Comparison of ENCODE assay signal across 21 mouse cellular contexts in genomic region chr19:41600647-41601046, GRCm38 (mm10). TPM values are rescaled to one million over a fixed set of nuclear protein-coding genes. Genes with fewer than 3 reads are reported as not detected.
A peak's percentile ranks its signal among the peaks of the same experiment; 100 is the strongest.
DNase-seq lines count a peak whose midpoint lies in the region; ATAC-seq and TF ChIP-seq lines count a peak whose summit lies in the region.
"Had no signal": no experiment of that assay in that cellular context is flagged by ENCODE, and none has a peak within 500 bp of the region (broad histone marks: within the 10 kb centered on the region; RNA-seq: fewer than 3 reads in every experiment).

No protein-coding gene starts in this region.

- no peak for TF ChIP-seq POLR2A in ES-Bruce4 (IDR thresholded peaks at IDR 0.05; ENCODE audit: insufficient read depth, low read length)

- no peak for TF ChIP-seq CTCF in ES-Bruce4 (IDR thresholded peaks at IDR 0.05; ENCODE audit: low read depth, low read length)

- TF ChIP-seq EP300 in ES-Bruce4 (IDR thresholded peaks at IDR 0.05; ENCODE audit: insufficient read depth, low read depth, low read length): no peak

- no peak overlapping the region for H3K4me3 ChIP-seq in embryonic facial prominence, embryonic 11.5 days (ENCODE audit: low read depth, low read length)
- no peak overlapping the region for H3K4me3 ChIP-seq in embryonic facial prominence, embryonic 10.5 days
- H3K4me3 ChIP-seq in kidney, embryonic 15.5 days (replicated peaks): no peak overlapping the region
- peak overlapping the region; percentile 48 for H3K4me3 ChIP-seq in ES-Bruce4 (ENCODE audit: low read depth, low read length)
- H3K4me3 ChIP-seq: forebrain, embryonic 13.5 days; heart, embryonic 15.5 days; hindbrain, embryonic 15.5 days; left cerebral cortex, adult 2 months; limb, embryonic 12.5 days; liver, embryonic 12.5 days; myocyte had no signal

- ATAC-seq in embryonic facial prominence, embryonic 11.5 days (replicated peaks; ENCODE audit: insufficient number of reproducible peaks, low FRiP score, low TSS enrichment, low read depth): 0 out of 2 replicates have a peak, but pooled peaks have one; percentile 16
- ATAC-seq in kidney, embryonic 15.5 days (replicated peaks; ENCODE audit: low FRiP score): peak; percentile 52; the same call in 1 of the 2 replicates
- peak; percentile 24 to 37; a peak in 3 of 4 replicates for ATAC-seq in hematopoietic stem cell, adult 5-6 weeks (replicated peaks in 1 of 2; ENCODE audit: insufficient read depth in 1 of 2, low FRiP score in 2 of 2, low TSS enrichment in 1 of 2, low read depth in 1 of 2, poor library complexity in 2 of 2, severe bottlenecking in 2 of 2)
- ATAC-seq: forebrain, embryonic 13.5 days; liver, embryonic 12.5 days had no signal

- no peaks in the 10 kb centered on the region for H3K4me1 ChIP-seq in embryonic facial prominence, embryonic 11.5 days (ENCODE audit: control insufficient read depth, insufficient read depth, low read length)
- H3K4me1 ChIP-seq in embryonic facial prominence, embryonic 10.5 days: peaks cover 10% of the 10 kb centered on the region
- H3K4me1 ChIP-seq in kidney, embryonic 15.5 days: peaks cover 6% of the 10 kb centered on the region
- H3K4me1 ChIP-seq in ES-Bruce4 (ENCODE audit: control insufficient read depth, insufficient read depth, low read length): no peaks in the 10 kb centered on the region
- H3K4me1 ChIP-seq: forebrain, embryonic 13.5 days; hindbrain, embryonic 15.5 days; limb, embryonic 12.5 days; liver, embryonic 12.5 days had no signal

- H3K36me3 ChIP-seq in embryonic facial prominence, embryonic 11.5 days (replicated peaks; ENCODE audit: control insufficient read depth, insufficient read depth, low read depth, low read length): no peaks in the 10 kb centered on the region
- no peaks in the 10 kb centered on the region for H3K36me3 ChIP-seq in embryonic facial prominence, embryonic 10.5 days (replicated peaks)
- no peaks in the 10 kb centered on the region for H3K36me3 ChIP-seq in kidney, embryonic 15.5 days
- no peaks in the 10 kb centered on the region for H3K36me3 ChIP-seq in ES-Bruce4 (ENCODE audit: control insufficient read depth, insufficient read depth, low read length, poor library complexity, severe bottlenecking)
- H3K36me3 ChIP-seq: heart, embryonic 15.5 days; limb, embryonic 12.5 days; liver, embryonic 12.5 days had no signal

- no peak for DNase-seq in embryonic facial prominence, embryonic 11.5 days (ENCODE audit: low spot score)
- no peak for DNase-seq in embryonic facial prominence, embryonic 10.5 days (ENCODE audit: low spot score)
- DNase-seq in kidney, postnatal 14 days: no peak
- no peak for DNase-seq in adrenal gland, adult 2 months
- no peak for DNase-seq in cerebellum, adult 11 months
- DNase-seq: cerebellum, postnatal 14 days; gastrocnemius, postnatal 14 days; kidney, adult 11 months; kidney, postnatal 10 days; layer of hippocampus, adult 9-11 months; lung, adult 2 months had no signal

- H3K4me2 ChIP-seq in embryonic facial prominence, embryonic 11.5 days (ENCODE audit: low read depth, low read length): no peak overlapping the region
- no peak overlapping the region for H3K4me2 ChIP-seq in kidney, embryonic 15.5 days
- H3K4me2 ChIP-seq: forebrain, embryonic 13.5 days; heart, embryonic 15.5 days; hindbrain, embryonic 15.5 days; limb, embryonic 12.5 days; liver, embryonic 12.5 days had no signal

- 33% methylated on average over 11 of the region's 11 CpGs for WGBS in embryonic facial prominence, embryonic 11.5 days
- WGBS in embryonic facial prominence, embryonic 10.5 days: 37% methylated on average over 11 of the region's 11 CpGs
- 51% methylated on average over 11 of the region's 11 CpGs for WGBS in kidney, embryonic 15.5 days

- no peak overlapping the region for H3K9ac ChIP-seq in embryonic facial prominence, embryonic 11.5 days (replicated peaks; ENCODE audit: low read length)
- no peak overlapping the region for H3K9ac ChIP-seq in kidney, embryonic 15.5 days
- no peak overlapping the region; the same call in 1 of the 2 replicates for H3K9ac ChIP-seq in ES-Bruce4 (ENCODE audit: low read depth, poor library complexity, severe bottlenecking)
- H3K9ac ChIP-seq: forebrain, embryonic 13.5 days; heart, embryonic 15.5 days; hindbrain, embryonic 15.5 days; limb, embryonic 12.5 days; liver, embryonic 12.5 days had no signal

- no peaks in the 10 kb centered on the region for H3K9me3 ChIP-seq in embryonic facial prominence, embryonic 11.5 days (replicated peaks; ENCODE audit: control insufficient read depth, low read length)
- no peaks in the 10 kb centered on the region for H3K9me3 ChIP-seq in embryonic facial prominence, embryonic 10.5 days
- no peaks in the 10 kb centered on the region for H3K9me3 ChIP-seq in kidney, embryonic 15.5 days (replicated peaks)
- H3K9me3 ChIP-seq in ES-Bruce4 (replicated peaks; ENCODE audit: control insufficient read depth, insufficient read depth, low read length, poor library complexity, severe bottlenecking): no peaks in the 10 kb centered on the region
- H3K9me3 ChIP-seq: forebrain, embryonic 13.5 days; heart, embryonic 15.5 days; hindbrain, embryonic 15.5 days; limb, embryonic 12.5 days; liver, embryonic 12.5 days had no signal

- H3K27me3 ChIP-seq in embryonic facial prominence, embryonic 11.5 days (ENCODE audit: control insufficient read depth, insufficient read depth, low read length): no peaks in the 10 kb centered on the region
- H3K27me3 ChIP-seq in embryonic facial prominence, embryonic 10.5 days (replicated peaks; ENCODE audit: low read depth, poor library complexity, severe bottlenecking): peaks cover 20% of the 10 kb centered on the region
- H3K27me3 ChIP-seq in kidney, embryonic 15.5 days: no peaks in the 10 kb centered on the region
- H3K27me3 ChIP-seq in ES-Bruce4 (ENCODE audit: control insufficient read depth, insufficient read depth, low read length, poor library complexity, severe bottlenecking): no peaks in the 10 kb centered on the region
- H3K27me3 ChIP-seq: forebrain, embryonic 13.5 days; heart, embryonic 15.5 days; hindbrain, embryonic 15.5 days; limb, embryonic 12.5 days; liver, embryonic 12.5 days had no signal

- H3K27ac ChIP-seq in embryonic facial prominence, embryonic 11.5 days (replicated peaks; ENCODE audit: low read depth, low read length): no peak overlapping the region
- H3K27ac ChIP-seq in embryonic facial prominence, embryonic 10.5 days (replicated peaks): no peak overlapping the region
- H3K27ac ChIP-seq in kidney, embryonic 15.5 days: no peak overlapping the region
- no peak overlapping the region for H3K27ac ChIP-seq in ES-Bruce4 (ENCODE audit: insufficient read depth, low read length)
- H3K27ac ChIP-seq: forebrain, embryonic 13.5 days; heart, embryonic 15.5 days; hindbrain, embryonic 15.5 days; left cerebral cortex, adult 2 months; limb, embryonic 12.5 days; liver, embryonic 12.5 days had no signal

RNA-seq across cellular contexts. Expression of gene Gm340, which starts 18.5 kb away (rescaled TPM):
- 4.8 and 5.2 TPM in 2 replicates for polyA plus RNA-seq in embryonic facial prominence, embryonic 11.5 days (2014; fragmentation: Nextera tagmentation; extraction: Ambion mirVana)
- polyA plus RNA-seq in embryonic facial prominence, embryonic 10.5 days (2016; fragmentation: Nextera tagmentation; extraction: Ambion mirVana): 3.2 and 3.6 TPM in 2 replicates
- polyA plus RNA-seq in kidney, embryonic 15.5 days (2015; fragmentation: Nextera tagmentation; extraction: Ambion mirVana): 1.9 and 2.8 TPM in 2 replicates
- polyA plus RNA-seq in ES-Bruce4 (2011; ENCODE audit: insufficient read depth, insufficient read length, low read depth, missing spikeins): 13.8 and 14.0 TPM in 2 replicates
- total RNA-seq in hematopoietic stem cell, adult 5-6 weeks (2017): 16.7 and 17.3 TPM in 2 replicates
- total RNA-seq in adrenal gland, adult 2 months (2021): 10 to 100 TPM; 12.9 to 15.0 TPM
- polyA plus RNA-seq in adrenal gland, adult 2 months (2012; rRNA removed): 0.33 and 0.39 TPM in 2 replicates
